Mouse (Mus musculus): ENCODE results near the gene Kcnh2.

- no peak for TF ChIP-seq CTCF (IDR thresholded peaks at IDR 0.05; ENCODE audit: extremely low read depth, insufficient read depth, insufficient read length, insufficient replicate concordance)
- TF ChIP-seq POLR2A (IDR thresholded peaks at IDR 0.05; ENCODE audit: low read depth, low read length) = no peak
Observed at GRCm38 (mm10) chr5:24332401-24332800, 19.0 kb downstream of the Kcnh2 start.

Measured in spleen, adult 2 months (tissue).